Mouse (Mus musculus) G1E (cell line): ENCODE data around the gene Unc13b. TPM values are rescaled to one million over a fixed set of nuclear protein-coding genes. Genes with fewer than 3 reads are reported as not detected.

ENCODE experiments used
- ATAC-seq: 2 replicates; pipeline ENCODE4 v1.8.0; 2016; ENCODE audit warnings: mild to moderate bottlenecking; ENCODE audit not compliant: insufficient number of reproducible peaks, poor library complexity, low FRiP score, severe bottlenecking; ENCODE audit errors: extremely low read depth
- DNase-seq: peaks from one replicate; pipeline ENCODE4 v3.0.0; 2012; ENCODE audit warnings: low spot score
- H3K27me3 ChIP-seq: 2 replicates; pipeline ENCODE4 v1.6.1; 2012; ENCODE audit warnings: mild to moderate bottlenecking, low read length, inconsistent platforms; ENCODE audit not compliant: insufficient read depth
- H3K36me3 ChIP-seq: replicated peaks from 2 replicates; pipeline ENCODE3; 2012; ENCODE audit warnings: mild to moderate bottlenecking, inconsistent platforms
- H3K4me1 ChIP-seq: 2 replicates; pipeline ENCODE4 v1.6.1; 2012; ENCODE audit warnings: low read depth, low read length, inconsistent platforms, mixed read lengths; ENCODE audit not compliant: insufficient read depth
- H3K4me3 ChIP-seq: 2 replicates; pipeline ENCODE4 v1.5.1; 2012; ENCODE audit warnings: low read depth, mild to moderate bottlenecking, inconsistent platforms, low read length, moderate library complexity, mixed read lengths
- H3K9me3 ChIP-seq: replicated peaks from 2 replicates; pipeline ENCODE4 v1.6.1; 2012; ENCODE audit warnings: inconsistent platforms
- CTCF ChIP-seq: IDR thresholded peaks from 2 replicates; pipeline ENCODE4 v1.5.1; 2012; ENCODE audit warnings: low read depth, low read length, inconsistent platforms, mixed read lengths
- GATA1 ChIP-seq: IDR thresholded peaks from 2 replicates; pipeline ENCODE4 v1.6.1; 2012; ENCODE audit warnings: borderline replicate concordance, low read length, inconsistent platforms, mixed read lengths
- GATA2 ChIP-seq: IDR thresholded peaks from 2 replicates; pipeline ENCODE4 v1.6.1; 2012; ENCODE audit warnings: low read depth, low read length, inconsistent platforms, borderline replicate concordance
- POLR2AphosphoS5 ChIP-seq: IDR thresholded peaks from 2 replicates; pipeline ENCODE4 v1.6.1; 2012; ENCODE audit warnings: low read depth, low read length, inconsistent platforms; ENCODE audit not compliant: insufficient replicate concordance
- TAL1 ChIP-seq: conservative IDR thresholded peaks from 2 replicates; pipeline ENCODE4 v1.6.1; 2012; ENCODE audit warnings: low read depth, low read length, inconsistent platforms, mixed read lengths
- polyA plus RNA-seq: library from polyadenylated mRNA; stranded (reverse); fragments of >175 nt; gene quantifications from 2 replicates; pipeline ENCODE4 v1.2.3, GENCODE M21; 2012
- total RNA-seq, 2 experiments: library from RNA; stranded (forward) in 1 of 2; stranded (reverse) in 1 of 2; fragments of 200-1000 nt in 1 of 2; fragments of >200 nt in 1 of 2; fragmentation: Nextera tagmentation in 1 of 2; gene quantifications; 2 replicates each; pipeline ENCODE4 v1.2.3; 2014 to 2017

Unc13b gene
- total and polyA plus RNA-seq, 3 experiments: 0.36 to 5.5 (median 3.9) TPM

DNA sequence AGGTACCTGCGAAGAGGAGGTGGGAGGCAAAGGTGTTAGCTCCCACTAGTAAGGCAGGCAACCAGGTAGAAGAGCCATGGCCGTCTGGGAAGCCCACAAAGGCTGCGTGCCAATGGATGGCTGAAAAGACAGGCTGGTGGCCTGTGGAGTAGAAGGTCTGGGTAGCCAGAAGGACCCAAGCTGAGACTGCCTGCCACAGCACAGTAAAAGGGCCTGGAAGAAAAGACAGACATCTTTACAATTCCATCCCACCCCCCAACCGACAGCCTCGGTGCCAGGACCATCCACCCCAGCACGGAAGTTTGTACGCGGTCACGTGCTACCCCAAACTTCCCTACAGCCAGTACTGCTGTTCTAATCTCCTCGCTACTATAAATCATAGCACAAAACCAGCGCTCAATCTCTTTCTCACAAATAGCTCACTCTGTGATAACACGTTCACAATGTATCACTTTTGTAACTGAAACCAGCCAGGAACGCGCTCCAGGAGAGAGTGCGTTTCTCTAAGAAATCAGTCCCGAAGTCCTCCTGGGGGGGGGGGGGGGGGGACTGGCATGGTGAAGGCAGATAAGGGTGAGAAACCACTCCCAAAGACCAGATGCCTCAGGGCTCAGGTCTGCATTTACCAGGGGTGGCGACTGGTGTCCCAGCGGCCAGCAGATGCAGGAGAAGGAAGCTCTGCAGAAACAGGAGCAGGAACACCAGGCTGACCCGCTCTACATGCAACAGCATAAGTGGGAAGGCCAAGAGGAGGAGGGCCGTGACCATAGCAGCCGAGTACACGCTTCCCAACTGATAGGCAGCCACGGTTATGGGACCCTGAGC lies 38.9 kb upstream of the Unc13b start:
- Histone ChIP-seq H3K9me3 (no peaks in the 10 kb centered on the region), H3K4me1 (peaks cover 51% of the 10 kb centered on the region), H3K36me3 (peaks cover 85% of the 10 kb centered on the region), H3K4me3 (peak overlapping the region; percentile 64; the same call in 1 of the 2 replicates), H3K27me3 (peaks cover 2% of the 10 kb centered on the region; the same call in 1 of the 2 replicates)
- TF ChIP-seq POLR2AphosphoS5: no peak
- TF ChIP-seq GATA2: no peak
- peak; percentile 53; the same call in 1 of the 2 replicates for TF ChIP-seq TAL1
- no peak for TF ChIP-seq GATA1
- TF ChIP-seq CTCF: no peak
- peak; percentile 69 for DNase-seq
- peak; percentile 77 for ATAC-seq

DNA sequence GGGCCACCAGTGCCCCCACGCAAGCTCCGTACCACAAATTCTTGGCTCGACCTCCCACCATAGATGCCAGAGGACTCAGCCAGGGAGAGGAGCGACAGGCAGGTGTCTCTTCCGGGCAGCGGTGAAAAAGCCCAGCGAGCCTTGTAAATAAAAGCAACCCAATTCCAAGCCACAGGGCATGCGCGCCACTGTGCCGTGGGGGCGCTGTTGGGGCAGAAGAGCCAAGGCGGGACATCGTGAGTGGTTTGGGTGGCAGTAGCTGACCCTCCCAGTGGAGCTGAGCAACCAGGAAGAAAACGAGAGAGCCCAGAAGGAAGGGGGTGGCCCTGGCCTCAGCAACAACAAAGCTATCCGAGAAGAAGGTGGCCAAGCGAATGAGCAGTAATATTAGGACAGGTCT lies 37.9 kb upstream of the Unc13b start:
- no peak for ATAC-seq
- H3K4me1 ChIP-seq: peaks cover 60% of the 10 kb centered on the region
- peaks cover 85% of the 10 kb centered on the region for H3K36me3 ChIP-seq

DNA sequence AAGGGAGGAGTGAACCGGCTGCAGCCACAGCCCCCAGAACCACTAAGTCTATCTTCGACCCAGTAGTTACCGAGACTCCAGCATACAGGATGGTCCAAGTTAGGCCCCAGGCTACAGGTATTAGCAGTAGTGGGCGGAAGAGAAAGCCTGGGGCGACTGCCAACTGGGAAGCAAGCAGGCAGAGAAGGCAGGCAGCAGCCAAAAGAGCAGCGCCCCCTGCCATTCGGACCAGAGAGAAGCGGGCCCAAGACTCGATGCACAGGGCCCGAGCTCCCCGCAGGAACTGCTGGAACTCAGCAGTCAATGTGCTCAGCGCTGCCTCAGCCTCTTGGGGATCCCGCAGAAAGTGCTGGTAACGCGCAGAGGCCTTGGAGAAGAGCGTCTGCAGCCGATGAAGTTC lies 37.4 kb upstream of the Unc13b start:
- Histone ChIP-seq H3K4me3 (no peak overlapping the region), H3K36me3 (peaks cover 87% of the 10 kb centered on the region), H3K27me3 (peaks cover 2% of the 10 kb centered on the region; the same call in 1 of the 2 replicates), H3K4me1 (peaks cover 62% of the 10 kb centered on the region), H3K9me3 (no peaks in the 10 kb centered on the region)
- no peak for TF ChIP-seq CTCF
- no peak for TF ChIP-seq TAL1
- TF ChIP-seq GATA2: no peak
- TF ChIP-seq GATA1: no peak
- no peak for TF ChIP-seq POLR2AphosphoS5
- no peak for ATAC-seq
- no peak for DNase-seq

More for the DNA sequence above, 37.9 kb upstream of the Unc13b start:
- no peaks in the 10 kb centered on the region for H3K9me3 ChIP-seq
- H3K27me3 ChIP-seq: peaks cover 2% of the 10 kb centered on the region; the same call in 1 of the 2 replicates
- peak overlapping the region; percentile 64; the same call in 1 of the 2 replicates for H3K4me3 ChIP-seq
- no peak for DNase-seq
- TF ChIP-seq GATA1: no peak
- TF ChIP-seq POLR2AphosphoS5: no peak
- TF ChIP-seq CTCF: no peak
- no peak for TF ChIP-seq GATA2
- TF ChIP-seq TAL1: no peak

GRCm38 (mm10) chr4:43024673-43025072 lies 34.1 kb upstream of the Unc13b start:
- Histone ChIP-seq H3K27me3 (peaks cover 2% of the 10 kb centered on the region; the same call in 1 of the 2 replicates), H3K36me3 (peaks cover 89% of the 10 kb centered on the region), H3K4me3 (peak overlapping the region; percentile 76), H3K4me1 (peaks cover 65% of the 10 kb centered on the region), H3K9me3 (no peaks in the 10 kb centered on the region)
- DNase-seq: no peak
- TF ChIP-seq GATA1 (no peak), TAL1 (no peak), GATA2 (no peak), POLR2AphosphoS5 (no peak), CTCF (no peak)
- no peak for ATAC-seq

GRCm38 (mm10) chr4:43025084-43025960 lies 33.4 kb upstream of the Unc13b start, which contains the start of gene Pigo:
TSS of gene Pigo (minus strand) at chr4:43025819.
- DNase-seq: peak; percentile 81
- ATAC-seq: peak; percentile 72
- peaks cover 92% of the 10 kb centered on the region for H3K36me3 ChIP-seq
- H3K27me3 ChIP-seq: peaks cover 2% of the 10 kb centered on the region; the same call in 1 of the 2 replicates
- H3K9me3 ChIP-seq: no peaks in the 10 kb centered on the region
- H3K4me3 ChIP-seq: peak within 1 kb of the TSS; percentile 76
- TF ChIP-seq POLR2AphosphoS5 (no peak), CTCF (peak; percentile 59; the same call in 1 of the 2 replicates)
- peaks cover 66% of the 10 kb centered on the region for H3K4me1 ChIP-seq

DNA sequence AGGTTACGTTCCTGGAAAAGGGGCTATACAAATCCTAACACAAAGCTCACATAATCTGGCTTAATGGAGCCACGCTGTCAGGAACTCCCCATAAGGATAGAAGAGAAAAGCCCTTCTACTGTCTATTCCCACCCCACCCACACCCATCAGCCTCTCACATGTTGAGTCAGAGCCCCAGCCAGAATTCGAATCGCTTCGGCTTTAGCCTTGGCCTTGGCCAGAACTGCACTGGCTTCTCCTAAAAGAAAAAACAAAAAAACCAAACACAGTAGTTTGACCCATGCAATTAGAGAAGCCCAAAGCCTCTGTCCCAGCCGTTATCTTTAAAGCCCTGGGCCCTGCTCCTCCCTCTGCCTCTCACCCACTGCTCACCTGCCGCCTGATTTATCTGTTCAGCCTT lies 29.6 kb upstream of the Unc13b start:
- H3K36me3 ChIP-seq: peaks cover 70% of the 10 kb centered on the region
- H3K27me3 ChIP-seq: peaks cover 3% of the 10 kb centered on the region; the same call in 1 of the 2 replicates
- DNase-seq (no peak), ATAC-seq (no peak)
- peaks cover 52% of the 10 kb centered on the region for H3K4me1 ChIP-seq
- TF ChIP-seq CTCF: no peak
- TF ChIP-seq GATA2: no peak
- TF ChIP-seq TAL1: no peak
- TF ChIP-seq GATA1: no peak
- TF ChIP-seq POLR2AphosphoS5: no peak
- H3K9me3 ChIP-seq: no peaks in the 10 kb centered on the region
- no peak overlapping the region for H3K4me3 ChIP-seq
